Mouse (Mus musculus): ENCODE measurements around the gene Ift43. TPM values are rescaled to one million over a fixed set of nuclear protein-coding genes. Genes with fewer than 3 reads are reported as not detected.

Ift43 gene
- total and polyA plus RNA-seq, 3 experiments: 0.42 to 1.9 TPM; not detected in 1

GRCm38 (mm10) chr12:86046141-86046540, 36.2 kb upstream of the Ift43 start:
- Histone ChIP-seq H3K4me1 (ENCODE audit: control insufficient read depth in 1 of 2, insufficient read depth in 2 of 2, low read length in 2 of 2) (no peaks in the 10 kb centered on the region), H3K27me3 (ENCODE audit: control insufficient read depth in 1 of 2, insufficient read depth in 2 of 2, low read length in 2 of 2) (no peaks in the 10 kb centered on the region), H3K27ac (ENCODE audit: control insufficient read depth, low read depth, low read length) (no peak overlapping the region), H3K36me3 (ENCODE audit: control insufficient read depth in 1 of 2, insufficient read depth in 2 of 2, low read length in 2 of 2) (no peaks in the 10 kb centered on the region), H3K9ac (ENCODE audit: control insufficient read depth, low read depth, low read length, poor library complexity, severe bottlenecking) (no peak overlapping the region), H3K4me3 (ENCODE audit: control insufficient read depth in 1 of 2, insufficient read depth in 1 of 2, low read depth in 2 of 2, low read length in 2 of 2) (no peak overlapping the region), H3K9me3 (replicated peaks; ENCODE audit: insufficient read depth, low read length) (no peaks in the 10 kb centered on the region), H3K79me2 (ENCODE audit: control insufficient read depth, insufficient read depth, low read length, poor library complexity) (no peaks in the 10 kb centered on the region)
- no peak for TF ChIP-seq MYC (IDR thresholded peaks at IDR 0.05; ENCODE audit: low read depth, low read length)
- TF ChIP-seq MYB (IDR thresholded peaks at IDR 0.05; ENCODE audit: low read depth, low read length): no peak
- TF ChIP-seq RAD21 (IDR thresholded peaks at IDR 0.05; ENCODE audit: low read depth, low read length): no peak
- TF ChIP-seq ELF1 (IDR thresholded peaks at IDR 0.05; ENCODE audit: low read depth, low read length): no peak
- no peak for TF ChIP-seq RCOR1 (IDR thresholded peaks at IDR 0.05; ENCODE audit: low read depth, low read length)
- no peak for TF ChIP-seq JUND (IDR thresholded peaks at IDR 0.05; ENCODE audit: low read depth, low read length)
- no peak for DNase-seq (ENCODE audit: low read depth, low spot score)

GRCm38 (mm10) chr12:86046776-86047175, 35.6 kb upstream of the Ift43 start:
- TF ChIP-seq GABPA (IDR thresholded peaks at IDR 0.05; ENCODE audit: low read depth, low read length): no peak
- TF ChIP-seq E2F4 (IDR thresholded peaks at IDR 0.05; ENCODE audit: borderline replicate concordance, low read depth, low read length): no peak
- TF ChIP-seq UBTF (IDR thresholded peaks at IDR 0.05; ENCODE audit: borderline replicate concordance, insufficient read depth, low read depth, low read length): no peak
- no peak for TF ChIP-seq TBP (IDR thresholded peaks at IDR 0.05; ENCODE audit: low read depth, low read length)
- TF ChIP-seq MXI1 (IDR thresholded peaks at IDR 0.05; ENCODE audit: low read depth, low read length): no peak
- no peak for TF ChIP-seq POLR2AphosphoS2 (IDR thresholded peaks at IDR 0.05; ENCODE audit: low read length)
- no peak for TF ChIP-seq MAX (IDR thresholded peaks at IDR 0.05; ENCODE audit: low read length)
- no peak for TF ChIP-seq BHLHE40 (IDR thresholded peaks at IDR 0.05; ENCODE audit: borderline replicate concordance, low read depth, low read length)
- TF ChIP-seq USF2 (IDR thresholded peaks at IDR 0.05; ENCODE audit: borderline replicate concordance in 1 of 2, insufficient read depth in 1 of 2, low read depth in 1 of 2, low read length in 2 of 2): no peak
- no peak for TF ChIP-seq KAT2A (conservative IDR thresholded peaks at IDR 0.05; ENCODE audit: low read depth, low read length)
- no peak for TF ChIP-seq ZMIZ1 (IDR thresholded peaks at IDR 0.05; ENCODE audit: low read depth, low read length)
- no peak for TF ChIP-seq SMC3 (IDR thresholded peaks at IDR 0.05; ENCODE audit: low read depth, low read length)
- no peak for TF ChIP-seq NELFE (IDR thresholded peaks at IDR 0.05; ENCODE audit: low read depth, low read length)
- no peak for TF ChIP-seq MAZ (IDR thresholded peaks at IDR 0.05; ENCODE audit: low read depth, low read length)
- TF ChIP-seq TAL1 (IDR thresholded peaks at IDR 0.05; ENCODE audit: low read length): no peak
- TF ChIP-seq ETS1 (IDR thresholded peaks at IDR 0.05; ENCODE audit: low read depth, low read length): no peak
- TF ChIP-seq TCF12 (IDR thresholded peaks at IDR 0.05; ENCODE audit: low read depth, low read length): no peak
- TF ChIP-seq GATA1 (IDR thresholded peaks at IDR 0.05; ENCODE audit: low read depth, low read length): no peak
- H3K27ac ChIP-seq (ENCODE audit: control insufficient read depth, low read depth, low read length): no peak overlapping the region

More at GRCm38 (mm10) chr12:86046776-86047175, 35.6 kb upstream of the Ift43 start:
- Histone ChIP-seq H3K4me3 (ENCODE audit: control insufficient read depth in 1 of 2, insufficient read depth in 1 of 2, low read depth in 2 of 2, low read length in 2 of 2) (no peak overlapping the region), H3K79me2 (ENCODE audit: control insufficient read depth, insufficient read depth, low read length, poor library complexity) (no peaks in the 10 kb centered on the region), H3K36me3 (ENCODE audit: control insufficient read depth in 1 of 2, insufficient read depth in 2 of 2, low read length in 2 of 2) (no peaks in the 10 kb centered on the region), H3K9ac (ENCODE audit: control insufficient read depth, low read depth, low read length, poor library complexity, severe bottlenecking) (no peak overlapping the region), H3K27me3 (ENCODE audit: control insufficient read depth in 1 of 2, insufficient read depth in 2 of 2, low read length in 2 of 2) (no peaks in the 10 kb centered on the region), H3K4me1 (ENCODE audit: control insufficient read depth in 1 of 2, insufficient read depth in 2 of 2, low read length in 2 of 2) (no peaks in the 10 kb centered on the region), H3K9me3 (replicated peaks; ENCODE audit: insufficient read depth, low read length) (no peaks in the 10 kb centered on the region)
- DNase-seq (ENCODE audit: low read depth, low spot score): no peak

Measured in MEL (cell line).